Mouse (Mus musculus) neural tube, embryonic 11.5 days (tissue): ENCODE results near the gene Obsl1. TPM values are rescaled to one million over a fixed set of nuclear protein-coding genes. Genes with fewer than 3 reads are reported as not detected.

Experiments used
- ATAC-seq: fragments of 200-750 bp; cut with Nextera tagmentation; 2 replicates; pipeline ENCODE4 v1.8.0; 2017; ENCODE audit warnings: moderate number of reproducible peaks, mild to moderate bottlenecking, moderate TSS enrichment, moderate library complexity; ENCODE audit not compliant: insufficient read depth, low FRiP score, low TSS enrichment
- DNase-seq: peaks from one replicate; pipeline ENCODE4 v3.0.0-alpha.2; 2015; ENCODE audit warnings: low spot score
- H3K27ac ChIP-seq: fragments of 300-500 bp; sonication (generic); 2 replicates; pipeline ENCODE4 v1.5.1; 2014; ENCODE audit warnings: low read depth, mild to moderate bottlenecking, low read length
- H3K27me3 ChIP-seq: fragments of 300-500 bp; sonication (generic); 2 replicates; pipeline ENCODE4 v1.6.1; 2014; ENCODE audit warnings: mild to moderate bottlenecking, low read length, mixed read lengths; ENCODE audit not compliant: control insufficient read depth, insufficient read depth
- H3K36me3 ChIP-seq: fragments of 300-500 bp; sonication (generic); 2 replicates; pipeline ENCODE4 v1.6.1; 2014; ENCODE audit warnings: mild to moderate bottlenecking, low read length, moderate library complexity, mixed read lengths; ENCODE audit not compliant: control insufficient read depth, insufficient read depth
- H3K4me1 ChIP-seq: fragments of 300-500 bp; sonication (generic); 2 replicates; pipeline ENCODE4 v1.6.1; 2014; ENCODE audit warnings: low read length, mixed read lengths; ENCODE audit not compliant: control insufficient read depth, insufficient read depth
- H3K4me2 ChIP-seq: fragments of 300-500 bp; sonication (generic); 2 replicates; pipeline ENCODE4 v1.6.1; 2014; ENCODE audit warnings: low read depth, mild to moderate bottlenecking, moderate library complexity
- H3K4me3 ChIP-seq: fragments of 300-500 bp; sonication (generic); 2 replicates; pipeline ENCODE4 v1.5.1; 2014; ENCODE audit warnings: low read depth, low read length
- H3K9ac ChIP-seq: fragments of 300-500 bp; sonication (generic); 2 replicates; pipeline ENCODE4 v1.6.1; 2014; ENCODE audit warnings: mild to moderate bottlenecking, low read length
- H3K9me3 ChIP-seq: fragments of 300-500 bp; sonication (generic); 2 replicates; pipeline ENCODE4 v1.6.1; 2016; ENCODE audit warnings: low read length; ENCODE audit not compliant: control insufficient read depth
- WGBS: fragments of 180-500 bp; shearing (Covaris S2); extraction: QIAGEN DNeasy Blood & Tissue Kit; methylation state at CpG from one replicate; pipeline ENCODE4 v1.1.7; 2014; 5-methylcytosine and 5-hydroxymethylcytosine counted together
- polyA plus RNA-seq: library from polyadenylated mRNA; unstranded; fragments of >200 nt; fragmentation: Nextera tagmentation; extraction: Ambion mirVana; gene quantifications from 2 replicates; pipeline ENCODE4 v1.2.1, GENCODE M21; 2014

Obsl1 gene
- polyA plus RNA-seq, 1 experiment from 2014 or later: 44.8 TPM

DNA sequence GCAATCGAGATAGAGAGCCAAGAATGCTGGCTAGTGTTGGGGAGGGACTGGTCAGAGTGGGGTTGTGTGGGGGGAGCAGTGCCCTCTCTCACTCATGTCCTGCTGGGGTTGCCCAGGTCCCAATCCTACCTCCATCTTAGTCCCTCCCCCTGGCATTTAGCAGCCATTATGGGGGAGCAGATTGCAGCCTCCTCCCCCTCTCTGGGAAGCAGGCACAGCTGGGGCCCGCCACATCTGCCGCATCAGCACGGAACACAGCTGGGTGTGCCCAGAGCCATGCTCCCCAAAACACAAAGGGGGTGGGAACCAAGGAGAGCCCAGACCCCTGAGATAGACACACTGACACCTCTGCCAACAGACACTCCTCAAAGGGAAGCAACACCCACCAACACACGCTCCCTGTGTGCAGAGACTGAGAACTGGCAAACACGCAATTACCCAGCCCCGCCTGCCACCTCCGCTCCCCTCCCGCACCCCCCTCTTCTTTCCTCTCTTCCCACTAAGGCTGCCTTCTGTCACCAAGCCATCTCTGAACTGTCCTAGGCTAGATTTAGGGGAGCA is 61.0 kb downstream of the Obsl1 start:
- Histone ChIP-seq H3K27ac (peak overlapping the region; percentile 88), H3K9me3 (no peaks in the 10 kb centered on the region), H3K27me3 (peaks cover 15% of the 10 kb centered on the region), H3K4me3 (peak overlapping the region; percentile 3; the same call in 1 of the 2 replicates), H3K9ac (peak overlapping the region; percentile 44), H3K4me1 (peaks cover 68% of the 10 kb centered on the region), H3K36me3 (no peaks in the 10 kb centered on the region; the same call in 1 of the 2 replicates), H3K4me2 (peak overlapping the region; percentile 35; the same call in 1 of the 2 replicates)
- ATAC-seq (no peak), DNase-seq (no peak)
- WGBS: 16% methylated on average over 9 of the region's 9 CpGs

- Histone ChIP-seq H3K9me3 (no peaks in the 10 kb centered on the region), H3K9ac (no peak overlapping the region), H3K36me3 (no peaks in the 10 kb centered on the region; the same call in 1 of the 2 replicates), H3K4me1 (peaks cover 61% of the 10 kb centered on the region), H3K27me3 (peaks cover 5% of the 10 kb centered on the region), H3K4me3 (no peak overlapping the region), H3K4me2 (no peak overlapping the region), H3K27ac (peak overlapping the region; percentile 88)
- no peak for DNase-seq
- WGBS: 21% methylated on average over 3 of the region's 3 CpGs
- ATAC-seq: no peak
These were observed 62.0 kb downstream of the Obsl1 start for GRCm38 (mm10) chr1:75444208-75444607.

- Histone ChIP-seq H3K4me1 (peaks cover 53% of the 10 kb centered on the region), H3K4me3 (no peak overlapping the region), H3K4me2 (peak overlapping the region; percentile 21; the same call in 1 of the 2 replicates), H3K9me3 (no peaks in the 10 kb centered on the region), H3K27me3 (0 out of 2 replicates have a peak, but pooled peaks cover 2% of the 10 kb centered on the region), H3K27ac (peak overlapping the region; percentile 71), H3K36me3 (no peaks in the 10 kb centered on the region; the same call in 1 of the 2 replicates), H3K9ac (0 out of 2 replicates have a peak overlapping the region, but pooled peaks have one; percentile 26)
- no peak for ATAC-seq
- 25% methylated on average over 13 of the region's 13 CpGs for WGBS
- DNase-seq: no peak
These were observed 62.8 kb downstream of the Obsl1 start for GRCm38 (mm10) chr1:75443247-75444024.

DNA sequence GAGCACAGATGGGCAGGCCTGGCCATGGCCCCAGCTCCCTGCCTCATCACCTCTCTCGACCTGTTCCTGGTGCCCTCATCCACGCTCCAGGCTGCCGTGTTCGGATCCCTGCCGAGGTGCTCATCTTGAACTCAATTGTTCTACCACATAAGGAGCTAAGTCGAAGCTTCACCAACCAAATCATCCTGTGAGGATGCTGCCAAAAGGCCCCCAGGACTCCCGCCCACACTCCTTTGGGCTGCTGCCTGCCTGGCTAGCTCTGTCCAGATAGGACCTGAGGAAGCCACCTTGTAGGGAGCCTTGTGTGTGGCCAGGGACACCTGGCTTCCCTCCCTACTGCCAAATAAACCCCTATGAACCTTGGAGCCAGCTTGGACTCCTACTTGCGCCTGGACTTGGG is 63.4 kb downstream of the Obsl1 start:
- Histone ChIP-seq H3K4me3 (no peak overlapping the region), H3K4me2 (no peak overlapping the region; the same call in 1 of the 2 replicates), H3K27me3 (0 out of 2 replicates have a peak, but pooled peaks cover 2% of the 10 kb centered on the region), H3K9me3 (no peaks in the 10 kb centered on the region), H3K4me1 (peaks cover 47% of the 10 kb centered on the region), H3K36me3 (no peaks in the 10 kb centered on the region; the same call in 1 of the 2 replicates), H3K9ac (no peak overlapping the region), H3K27ac (peak overlapping the region; percentile 71)
- ATAC-seq: no peak
- DNase-seq: no peak
- WGBS: 42% methylated on average over 8 of the region's 8 CpGs

DNA sequence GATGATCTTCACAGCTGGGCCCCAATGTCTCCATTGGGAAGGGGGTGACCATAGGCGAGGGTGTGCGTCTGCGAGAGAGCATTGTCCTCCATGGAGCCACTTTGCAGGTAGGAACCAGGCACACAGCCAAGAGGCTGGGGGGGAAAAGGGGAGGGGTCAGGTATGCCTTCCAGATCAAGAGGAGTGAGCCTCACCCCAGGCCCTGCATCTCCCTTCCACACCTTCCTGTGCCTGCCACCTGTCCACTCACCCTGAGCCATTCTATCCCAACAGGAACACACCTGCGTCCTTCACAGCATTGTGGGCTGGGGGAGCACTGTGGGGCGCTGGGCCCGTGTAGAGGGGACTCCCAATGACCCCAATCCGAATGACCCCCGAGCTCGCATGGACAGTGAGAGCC is 64.1 kb downstream of the Obsl1 start:
- Histone ChIP-seq H3K9ac (no peak overlapping the region), H3K36me3 (no peaks in the 10 kb centered on the region; the same call in 1 of the 2 replicates), H3K4me3 (no peak overlapping the region), H3K4me1 (peaks cover 41% of the 10 kb centered on the region), H3K4me2 (no peak overlapping the region), H3K27me3 (0 out of 2 replicates have a peak, but pooled peaks cover 2% of the 10 kb centered on the region), H3K9me3 (no peaks in the 10 kb centered on the region), H3K27ac (no peak overlapping the region)
- ATAC-seq (no peak), DNase-seq (no peak)
- WGBS: 87% methylated on average over 9 of the region's 9 CpGs

GRCm38 (mm10) chr1:75441471-75441996 is 64.7 kb downstream of the Obsl1 start:
- WGBS: 87% methylated on average over 15 of the region's 15 CpGs
- ATAC-seq (no peak), DNase-seq (no peak)
- Histone ChIP-seq H3K9ac (no peak overlapping the region), H3K27ac (no peak overlapping the region), H3K36me3 (no peaks in the 10 kb centered on the region; the same call in 1 of the 2 replicates), H3K4me1 (peaks cover 36% of the 10 kb centered on the region), H3K4me3 (no peak overlapping the region), H3K4me2 (no peak overlapping the region), H3K9me3 (no peaks in the 10 kb centered on the region), H3K27me3 (0 out of 2 replicates have a peak, but pooled peaks cover 2% of the 10 kb centered on the region)

DNA sequence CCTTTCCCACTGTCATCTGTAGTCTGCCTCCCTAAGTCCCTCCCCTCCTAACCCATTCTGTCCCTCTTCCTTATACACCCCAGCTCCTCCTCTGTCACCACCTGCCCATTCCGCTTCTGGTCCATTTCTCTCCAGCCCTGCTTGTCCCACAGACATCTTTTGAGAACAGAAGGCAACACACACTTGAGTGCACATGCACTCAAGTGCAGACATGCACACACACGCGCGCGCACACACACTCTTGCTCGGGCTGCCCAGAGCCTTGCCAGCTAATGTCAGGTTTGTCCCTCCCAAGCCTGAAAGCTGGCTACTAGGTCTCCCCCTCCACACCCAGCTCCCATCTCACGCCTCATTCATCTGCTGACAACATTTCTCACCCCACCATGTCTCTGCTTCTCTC is 65.6 kb downstream of the Obsl1 start:
- H3K4me2 ChIP-seq: no peak overlapping the region
- ATAC-seq (no peak), DNase-seq (no peak)
- H3K9ac ChIP-seq: no peak overlapping the region
- 0 out of 2 replicates have a peak, but pooled peaks cover 2% of the 10 kb centered on the region for H3K27me3 ChIP-seq
- peaks cover 30% of the 10 kb centered on the region for H3K4me1 ChIP-seq
- H3K4me3 ChIP-seq: no peak overlapping the region
- no peak overlapping the region for H3K27ac ChIP-seq
- H3K9me3 ChIP-seq: no peaks in the 10 kb centered on the region
- H3K36me3 ChIP-seq: no peaks in the 10 kb centered on the region; the same call in 1 of the 2 replicates
- 96% methylated on average over 7 of the region's 7 CpGs for WGBS

DNA sequence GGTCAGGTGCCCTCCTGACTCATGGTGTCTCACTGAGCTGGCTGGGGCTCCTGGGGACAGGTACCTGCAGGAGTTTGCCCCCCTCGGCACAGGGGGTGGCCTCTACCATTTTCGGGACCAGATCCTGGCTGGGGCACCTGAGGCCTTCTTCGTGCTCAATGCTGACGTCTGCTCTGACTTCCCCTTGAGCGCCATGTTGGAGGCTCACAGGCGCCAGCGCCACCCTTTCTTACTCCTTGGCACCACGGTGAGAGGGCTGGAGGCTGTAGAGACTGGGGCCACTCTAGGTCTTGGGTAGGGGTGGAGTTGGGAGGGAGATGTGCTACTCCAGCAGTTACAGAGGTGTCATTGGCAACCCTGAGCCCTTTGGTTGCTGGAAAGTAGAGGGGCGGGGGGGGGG is 67.5 kb downstream of the Obsl1 start:
- Histone ChIP-seq H3K4me1 (peaks cover 13% of the 10 kb centered on the region), H3K27ac (no peak overlapping the region)

More for the DNA sequence above, 67.5 kb downstream of the Obsl1 start:
- Histone ChIP-seq H3K4me2 (no peak overlapping the region), H3K9ac (no peak overlapping the region), H3K4me3 (no peak overlapping the region), H3K27me3 (no peaks in the 10 kb centered on the region), H3K36me3 (no peaks in the 10 kb centered on the region; the same call in 1 of the 2 replicates), H3K9me3 (no peaks in the 10 kb centered on the region)
- DNase-seq (no peak), ATAC-seq (no peak)
- 75% methylated on average over 8 of the region's 9 CpGs for WGBS
